Mouse (Mus musculus): Measurements from ENCODE around the gene Mipol1. TPM values are rescaled to one million over a fixed set of nuclear protein-coding genes. Genes with fewer than 3 reads are reported as not detected.

Gene Mipol1
- polyA plus RNA-seq, 1 experiment from 2014 or later, result 5.8 TPM

DNA sequence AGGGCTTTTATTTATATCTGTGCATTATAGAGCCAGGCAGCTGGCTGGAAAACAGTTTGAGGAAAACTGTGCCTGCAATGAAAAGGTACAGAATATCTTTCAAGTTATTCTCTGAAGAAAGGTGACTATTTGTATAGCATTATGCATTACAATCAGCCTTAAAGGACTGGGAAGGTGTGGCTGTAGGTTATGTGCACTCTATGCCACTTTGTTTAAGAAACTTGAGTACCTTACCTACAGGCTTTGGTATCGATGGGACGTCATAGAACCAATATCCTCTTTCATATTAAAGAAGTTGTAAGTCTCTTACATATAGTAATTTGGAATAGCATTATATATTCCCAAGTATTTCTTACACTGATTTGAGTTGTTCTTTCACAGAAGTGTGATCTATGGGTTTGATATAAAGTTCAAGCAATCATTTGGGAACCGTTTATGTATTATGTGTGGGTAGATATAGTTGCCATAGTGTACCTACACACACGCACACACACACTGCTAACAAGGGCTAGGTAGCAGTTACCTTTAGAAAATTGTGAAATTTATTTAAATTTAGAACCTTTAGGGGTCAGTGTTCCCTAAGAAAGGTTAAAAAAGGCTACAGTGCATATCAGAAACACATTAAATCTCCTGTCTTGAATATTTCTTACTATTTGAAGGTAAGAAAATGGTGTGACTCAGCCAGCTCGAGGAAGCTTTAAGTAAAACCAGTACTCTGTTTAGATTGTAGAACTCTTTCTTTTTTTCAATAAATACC, 55.3 kb downstream of the Mipol1 start:
- ATAC-seq (ENCODE audit: insufficient read depth, low FRiP score, low TSS enrichment) (no peak), DNase-seq (ENCODE audit: low spot score) (no peak)
- H3K36me3 ChIP-seq (ENCODE audit: control insufficient read depth, insufficient read depth, low read length), result no peaks in the 10 kb centered on the region

GRCm38 (mm10) chr12:57307337-57307736, 77.1 kb downstream of the Mipol1 start:
- Histone ChIP-seq H3K4me3 (ENCODE audit: low read depth, low read length) (no peak overlapping the region), H3K27me3 (ENCODE audit: control insufficient read depth, insufficient read depth, low read length) (no peaks in the 10 kb centered on the region), H3K9ac (ENCODE audit: low read length) (no peak overlapping the region), H3K4me2 (ENCODE audit: low read depth) (no peak overlapping the region), H3K36me3 (ENCODE audit: control insufficient read depth, insufficient read depth, low read length) (no peaks in the 10 kb centered on the region), H3K4me1 (ENCODE audit: control insufficient read depth, insufficient read depth, low read length) (no peaks in the 10 kb centered on the region), H3K27ac (ENCODE audit: low read depth, low read length) (no peak overlapping the region), H3K9me3 (ENCODE audit: control insufficient read depth, low read length) (no peaks in the 10 kb centered on the region)
- no peak for DNase-seq (ENCODE audit: low spot score)
- no peak for ATAC-seq (ENCODE audit: insufficient read depth, low FRiP score, low TSS enrichment)
- 96% methylated on average over 4 of the region's 4 CpGs for WGBS

More for the DNA sequence above, 55.3 kb downstream of the Mipol1 start:
- Histone ChIP-seq H3K4me3 (ENCODE audit: low read depth, low read length) (no peak overlapping the region), H3K9ac (ENCODE audit: low read length) (no peak overlapping the region), H3K9me3 (ENCODE audit: control insufficient read depth, low read length) (no peaks in the 10 kb centered on the region), H3K4me2 (ENCODE audit: low read depth) (no peak overlapping the region), H3K27ac (ENCODE audit: low read depth, low read length) (no peak overlapping the region), H3K4me1 (ENCODE audit: control insufficient read depth, insufficient read depth, low read length) (no peaks in the 10 kb centered on the region), H3K27me3 (ENCODE audit: control insufficient read depth, insufficient read depth, low read length) (no peaks in the 10 kb centered on the region)
- WGBS, result 85% methylated on average over 5 of the region's 5 CpGs

GRCm38 (mm10) chr12:57307748-57308147, 77.5 kb downstream of the Mipol1 start:
- H3K9me3 ChIP-seq (ENCODE audit: control insufficient read depth, low read length), result no peaks in the 10 kb centered on the region
- no peak overlapping the region for H3K4me3 ChIP-seq (ENCODE audit: low read depth, low read length)
- H3K27me3 ChIP-seq (ENCODE audit: control insufficient read depth, insufficient read depth, low read length), result no peaks in the 10 kb centered on the region
- DNase-seq (ENCODE audit: low spot score) (no peak), ATAC-seq (ENCODE audit: insufficient read depth, low FRiP score, low TSS enrichment) (no peak)
- no peaks in the 10 kb centered on the region for H3K4me1 ChIP-seq (ENCODE audit: control insufficient read depth, insufficient read depth, low read length)
- H3K27ac ChIP-seq (ENCODE audit: low read depth, low read length), result no peak overlapping the region
- no peak overlapping the region for H3K4me2 ChIP-seq (ENCODE audit: low read depth)
- 86% methylated on average over 1 of the region's 1 CpGs for WGBS
- H3K9ac ChIP-seq (ENCODE audit: low read length), result no peak overlapping the region
- H3K36me3 ChIP-seq (ENCODE audit: control insufficient read depth, insufficient read depth, low read length), result no peaks in the 10 kb centered on the region

DNA sequence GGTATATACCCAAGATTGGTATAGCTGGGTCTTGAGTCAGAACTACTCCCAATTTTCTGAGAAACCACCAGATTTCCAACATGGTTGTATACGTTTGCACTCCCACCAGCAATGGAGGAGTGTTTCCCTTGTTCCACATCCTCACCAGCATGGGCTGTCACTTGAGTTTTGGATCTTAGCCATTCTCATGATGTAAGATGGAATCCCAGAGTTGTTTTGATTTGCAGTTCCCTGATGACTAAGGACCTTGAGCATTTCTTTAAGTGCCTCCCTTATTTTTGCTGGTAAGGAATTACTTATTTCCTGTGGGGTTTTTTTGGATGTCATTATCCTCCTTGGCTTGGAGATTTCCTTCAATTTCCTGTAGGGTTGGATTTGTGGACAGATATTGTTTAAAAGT, 108.8 kb downstream of the Mipol1 start:
- ATAC-seq (ENCODE audit: insufficient read depth, low FRiP score, low TSS enrichment) (no peak), DNase-seq (ENCODE audit: low spot score) (no peak)
- 89% methylated on average over 1 of the region's 1 CpGs for WGBS
- no peaks in the 10 kb centered on the region for H3K4me1 ChIP-seq (ENCODE audit: control insufficient read depth, insufficient read depth, low read length)
- no peak overlapping the region for H3K9ac ChIP-seq (ENCODE audit: low read length)
- no peaks in the 10 kb centered on the region for H3K27me3 ChIP-seq (ENCODE audit: control insufficient read depth, insufficient read depth, low read length)
- H3K9me3 ChIP-seq (ENCODE audit: control insufficient read depth, low read length), result no peaks in the 10 kb centered on the region
- H3K4me3 ChIP-seq (ENCODE audit: low read depth, low read length), result no peak overlapping the region
- no peaks in the 10 kb centered on the region for H3K36me3 ChIP-seq (ENCODE audit: control insufficient read depth, insufficient read depth, low read length)
- no peak overlapping the region for H3K27ac ChIP-seq (ENCODE audit: low read depth, low read length)
- H3K4me2 ChIP-seq (ENCODE audit: low read depth), result no peak overlapping the region

- no peak for ATAC-seq (ENCODE audit: insufficient read depth, low FRiP score, low TSS enrichment)
- H3K36me3 ChIP-seq (ENCODE audit: control insufficient read depth, insufficient read depth, low read length), result no peaks in the 10 kb centered on the region
- no peak overlapping the region for H3K4me2 ChIP-seq (ENCODE audit: low read depth)
- no peak overlapping the region for H3K9ac ChIP-seq (ENCODE audit: low read length)
- H3K9me3 ChIP-seq (ENCODE audit: control insufficient read depth, low read length), result no peaks in the 10 kb centered on the region
- no peaks in the 10 kb centered on the region for H3K27me3 ChIP-seq (ENCODE audit: control insufficient read depth, insufficient read depth, low read length)
- H3K27ac ChIP-seq (ENCODE audit: low read depth, low read length), result no peak overlapping the region
- WGBS, result 91% methylated on average over 2 of the region's 2 CpGs
- H3K4me1 ChIP-seq (ENCODE audit: control insufficient read depth, insufficient read depth, low read length), result no peaks in the 10 kb centered on the region
- DNase-seq (ENCODE audit: low spot score), result no peak
- H3K4me3 ChIP-seq (ENCODE audit: low read depth, low read length), result no peak overlapping the region
Observed at GRCm38 (mm10) chr12:57340111-57340510, 109.9 kb downstream of the Mipol1 start.

DNA sequence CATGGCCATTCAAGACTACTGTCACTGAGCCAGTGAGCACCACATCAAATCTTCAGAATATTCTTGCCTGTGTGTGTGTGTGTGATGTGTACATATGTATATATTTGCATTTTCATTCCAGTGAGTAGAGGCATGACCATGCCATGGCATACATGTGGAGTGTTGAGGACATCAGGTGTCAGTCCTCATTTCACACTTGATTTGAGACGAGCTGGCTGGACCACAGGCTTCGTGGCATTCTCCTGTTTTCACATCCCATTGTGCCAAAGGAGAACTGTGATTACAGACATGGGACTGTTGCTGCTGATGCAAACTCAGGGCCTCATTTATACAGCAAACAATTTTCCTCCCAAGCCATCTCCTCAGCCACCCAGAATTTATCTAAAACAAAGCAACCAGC, 132.5 kb downstream of the Mipol1 start:
- ATAC-seq (ENCODE audit: insufficient read depth, low FRiP score, low TSS enrichment), result no peak
- H3K4me3 ChIP-seq (ENCODE audit: low read depth, low read length), result no peak overlapping the region

GRCm38 (mm10) chr12:57364027-57364426, 133.8 kb downstream of the Mipol1 start:
- 72% methylated on average over 7 of the region's 7 CpGs for WGBS
- H3K4me3 ChIP-seq (ENCODE audit: low read depth, low read length), result no peak overlapping the region
- H3K27me3 ChIP-seq (ENCODE audit: control insufficient read depth, insufficient read depth, low read length), result no peaks in the 10 kb centered on the region
- no peaks in the 10 kb centered on the region for H3K4me1 ChIP-seq (ENCODE audit: control insufficient read depth, insufficient read depth, low read length)
- no peak overlapping the region for H3K27ac ChIP-seq (ENCODE audit: low read depth, low read length)
- no peak for ATAC-seq (ENCODE audit: insufficient read depth, low FRiP score, low TSS enrichment)
- no peaks in the 10 kb centered on the region for H3K9me3 ChIP-seq (ENCODE audit: control insufficient read depth, low read length)
- no peak overlapping the region for H3K9ac ChIP-seq (ENCODE audit: low read length)
- H3K36me3 ChIP-seq (ENCODE audit: control insufficient read depth, insufficient read depth, low read length), result no peaks in the 10 kb centered on the region
- DNase-seq (ENCODE audit: low spot score), result no peak
- H3K4me2 ChIP-seq (ENCODE audit: low read depth), result no peak overlapping the region

More for the DNA sequence above, 132.5 kb downstream of the Mipol1 start:
- Histone ChIP-seq H3K4me1 (ENCODE audit: control insufficient read depth, insufficient read depth, low read length) (no peaks in the 10 kb centered on the region), H3K9me3 (ENCODE audit: control insufficient read depth, low read length) (no peaks in the 10 kb centered on the region), H3K4me2 (ENCODE audit: low read depth) (no peak overlapping the region), H3K9ac (ENCODE audit: low read length) (no peak overlapping the region), H3K27me3 (ENCODE audit: control insufficient read depth, insufficient read depth, low read length) (no peaks in the 10 kb centered on the region), H3K27ac (ENCODE audit: low read depth, low read length) (no peak overlapping the region), H3K36me3 (ENCODE audit: control insufficient read depth, insufficient read depth, low read length) (no peaks in the 10 kb centered on the region)
- WGBS, result 86% methylated on average over 2 of the region's 2 CpGs
- DNase-seq (ENCODE audit: low spot score), result no peak

GRCm38 (mm10) chr12:57371790-57372547, 141.7 kb downstream of the Mipol1 start:
- H3K9me3 ChIP-seq (ENCODE audit: control insufficient read depth, low read length), result no peaks in the 10 kb centered on the region
- no peak overlapping the region for H3K4me2 ChIP-seq (ENCODE audit: low read depth)
- no peak overlapping the region for H3K9ac ChIP-seq (ENCODE audit: low read length)
- no peak overlapping the region for H3K4me3 ChIP-seq (ENCODE audit: low read depth, low read length)
- ATAC-seq (ENCODE audit: insufficient read depth, low FRiP score, low TSS enrichment), result no peak
- no peak for DNase-seq (ENCODE audit: low spot score)
- H3K4me1 ChIP-seq (ENCODE audit: control insufficient read depth, insufficient read depth, low read length), result no peaks in the 10 kb centered on the region
- H3K36me3 ChIP-seq (ENCODE audit: control insufficient read depth, insufficient read depth, low read length), result no peaks in the 10 kb centered on the region
- no peaks in the 10 kb centered on the region for H3K27me3 ChIP-seq (ENCODE audit: control insufficient read depth, insufficient read depth, low read length)
- 89% methylated on average over 3 of the region's 3 CpGs for WGBS
- H3K27ac ChIP-seq (ENCODE audit: low read depth, low read length), result no peak overlapping the region

DNA sequence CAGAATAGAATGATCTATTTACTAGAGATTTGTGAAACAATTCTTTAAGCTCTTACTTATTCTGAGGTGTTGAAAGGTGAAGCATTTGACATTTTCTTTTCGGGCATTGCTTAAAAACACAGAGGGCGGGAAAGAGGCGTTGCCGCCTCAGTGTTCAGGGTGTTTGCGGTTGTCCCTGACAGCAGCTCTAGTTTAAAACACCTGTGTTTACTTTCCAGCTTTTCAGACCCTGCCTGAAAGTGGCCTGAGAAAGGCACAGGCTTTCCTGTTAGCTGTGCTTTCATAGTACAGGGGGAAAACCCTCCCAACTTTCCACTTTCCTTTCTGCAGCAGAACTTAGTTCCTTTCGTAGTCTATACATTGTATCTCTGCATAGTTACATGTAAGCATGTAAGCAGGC, 152.6 kb downstream of the Mipol1 start:
- no peaks in the 10 kb centered on the region for H3K9me3 ChIP-seq (ENCODE audit: control insufficient read depth, low read length)

More for the DNA sequence above, 152.6 kb downstream of the Mipol1 start:
- Histone ChIP-seq H3K27me3 (ENCODE audit: control insufficient read depth, insufficient read depth, low read length) (no peaks in the 10 kb centered on the region), H3K4me3 (ENCODE audit: low read depth, low read length) (no peak overlapping the region), H3K4me1 (ENCODE audit: control insufficient read depth, insufficient read depth, low read length) (no peaks in the 10 kb centered on the region), H3K27ac (ENCODE audit: low read depth, low read length) (no peak overlapping the region), H3K9ac (ENCODE audit: low read length) (no peak overlapping the region), H3K4me2 (ENCODE audit: low read depth) (no peak overlapping the region), H3K36me3 (ENCODE audit: control insufficient read depth, insufficient read depth, low read length) (no peaks in the 10 kb centered on the region)
- no peak for DNase-seq (ENCODE audit: low spot score)
- ATAC-seq (ENCODE audit: insufficient read depth, low FRiP score, low TSS enrichment), result no peak
- WGBS, result 61% methylated on average over 6 of the region's 6 CpGs
